Comparison of ENCODE assay signal across 8 mouse cellular contexts in genomic region chr10:60373937-60374578, GRCm38 (mm10). TPM values are rescaled to one million over a fixed set of nuclear protein-coding genes. Genes with fewer than 3 reads are reported as not detected.
A peak's percentile ranks its signal among the peaks of the same experiment; 100 is the strongest.
DNase-seq lines count a peak whose midpoint lies in the region; ATAC-seq and TF ChIP-seq lines count a peak whose summit lies in the region.

No protein-coding gene starts in this region.

- peak overlapping the region; percentile 37 for H3K27ac ChIP-seq in spleen, adult 2 months (ENCODE audit: insufficient read depth, low read length)
- H3K27ac ChIP-seq in heart, embryonic 14.5 days (replicated peaks in 1 of 2; ENCODE audit: control insufficient read depth in 1 of 2, insufficient read depth in 1 of 2, low read depth in 2 of 2, low read length in 2 of 2): peak overlapping the region; percentile 22 to 50; a peak in 3 of 4 replicates
- H3K27ac ChIP-seq in limb, embryonic 12.5 days: 0 out of 2 replicates have a peak overlapping the region, but pooled peaks have one; percentile 14
- H3K27ac ChIP-seq in forebrain, embryonic 11.5 days (ENCODE audit: low read depth, low read length): no peak overlapping the region
- no peak overlapping the region for H3K27ac ChIP-seq in forebrain, embryonic 15.5 days (replicated peaks)

- WGBS in spleen, adult 2 months: 70% methylated on average over 8 of the region's 8 CpGs
- WGBS in heart, embryonic 14.5 days: 48% methylated on average over 8 of the region's 8 CpGs
- WGBS in limb, embryonic 12.5 days: 44% methylated on average over 8 of the region's 8 CpGs
- WGBS in forebrain, embryonic 11.5 days: 60% methylated on average over 8 of the region's 8 CpGs
- 74% methylated on average over 8 of the region's 8 CpGs for WGBS in forebrain, embryonic 15.5 days

- H3K4me1 ChIP-seq in spleen, adult 2 months (ENCODE audit: control insufficient read depth, insufficient read depth, insufficient read length): peaks cover 32% of the 10 kb centered on the region; the same call in 1 of the 2 replicates
- H3K4me1 ChIP-seq in heart, embryonic 14.5 days (ENCODE audit: control insufficient read depth in 2 of 2, insufficient read depth in 2 of 2, low read length in 2 of 2): peaks cover 4 to 6% of the 10 kb centered on the region in 2 experiments; a peak in 2 of 4 replicates
- peaks cover 19% of the 10 kb centered on the region for H3K4me1 ChIP-seq in limb, embryonic 12.5 days (replicated peaks)
- H3K4me1 ChIP-seq in forebrain, embryonic 11.5 days (replicated peaks; ENCODE audit: control insufficient read depth, insufficient read depth, low read length): 0 out of 2 replicates have a peak, but pooled peaks cover 2% of the 10 kb centered on the region
- peaks cover 10% of the 10 kb centered on the region for H3K4me1 ChIP-seq in forebrain, embryonic 15.5 days

- H3K36me3 ChIP-seq in spleen, adult 2 months (ENCODE audit: control insufficient read depth, insufficient read depth, low read length): peaks cover 2% of the 10 kb centered on the region; the same call in 1 of the 2 replicates
- H3K36me3 ChIP-seq in heart, embryonic 14.5 days (ENCODE audit: control insufficient read depth, insufficient read depth, low read length): no peaks in the 10 kb centered on the region
- H3K36me3 ChIP-seq in limb, embryonic 12.5 days: no peaks in the 10 kb centered on the region
- no peaks in the 10 kb centered on the region for H3K36me3 ChIP-seq in forebrain, embryonic 11.5 days (ENCODE audit: control insufficient read depth, insufficient read depth, low read length)
- H3K36me3 ChIP-seq in forebrain, embryonic 15.5 days: no peaks in the 10 kb centered on the region

- no peaks in the 10 kb centered on the region for H3K27me3 ChIP-seq in spleen, adult 2 months (ENCODE audit: control insufficient read depth, insufficient read depth, low read length)
- H3K27me3 ChIP-seq in heart, embryonic 14.5 days (ENCODE audit: control insufficient read depth, insufficient read depth, low read length): no peaks in the 10 kb centered on the region
- no peaks in the 10 kb centered on the region for H3K27me3 ChIP-seq in limb, embryonic 12.5 days
- no peaks in the 10 kb centered on the region for H3K27me3 ChIP-seq in forebrain, embryonic 11.5 days (ENCODE audit: control insufficient read depth, insufficient read depth, low read length)
- H3K27me3 ChIP-seq in forebrain, embryonic 15.5 days: no peaks in the 10 kb centered on the region

- TF ChIP-seq CTCF in spleen, adult 2 months (IDR thresholded peaks at IDR 0.05; ENCODE audit: extremely low read depth, insufficient read depth, insufficient read length, insufficient replicate concordance): no peak

- no peak overlapping the region for H3K9ac ChIP-seq in heart, embryonic 14.5 days (ENCODE audit: low read length)
- H3K9ac ChIP-seq in limb, embryonic 12.5 days (replicated peaks): no peak overlapping the region
- H3K9ac ChIP-seq in forebrain, embryonic 11.5 days (ENCODE audit: low read length): no peak overlapping the region
- no peak overlapping the region for H3K9ac ChIP-seq in forebrain, embryonic 15.5 days (replicated peaks)

- DNase-seq in spleen, adult 2 months (ENCODE audit: low read depth in 1 of 2, low spot score in 2 of 2): no peak
- DNase-seq in spleen, postnatal 14 days (ENCODE audit: low spot score in 2 of 2): no peak
- no peak for DNase-seq in forebrain, embryonic 11.5 days (ENCODE audit: low spot score)
- DNase-seq in left cerebral cortex, postnatal 36 days (ENCODE audit: low spot score in 2 of 2): no peak

- H3K4me2 ChIP-seq in heart, embryonic 14.5 days (ENCODE audit: low read length): no peak overlapping the region
- H3K4me2 ChIP-seq in limb, embryonic 12.5 days: no peak overlapping the region
- H3K4me2 ChIP-seq in forebrain, embryonic 11.5 days (ENCODE audit: low read depth, low read length, severe bottlenecking): no peak overlapping the region
- no peak overlapping the region for H3K4me2 ChIP-seq in forebrain, embryonic 15.5 days (replicated peaks)

- TF ChIP-seq POLR2A in spleen, adult 2 months (IDR thresholded peaks at IDR 0.05; ENCODE audit: low read depth, low read length): no peak

- no peak overlapping the region for H3K4me3 ChIP-seq in spleen, adult 2 months (ENCODE audit: extremely low read depth, insufficient read depth, insufficient read length)
- H3K4me3 ChIP-seq in heart, embryonic 14.5 days (ENCODE audit: control insufficient read depth in 1 of 2, insufficient read depth in 1 of 2, low read depth in 1 of 2, low read length in 2 of 2): no peak overlapping the region
- H3K4me3 ChIP-seq in limb, embryonic 12.5 days (replicated peaks): no peak overlapping the region
- H3K4me3 ChIP-seq in forebrain, embryonic 11.5 days (ENCODE audit: low read depth, low read length): no peak overlapping the region
- no peak overlapping the region for H3K4me3 ChIP-seq in forebrain, embryonic 15.5 days

- peak; percentile 52 for ATAC-seq in heart, embryonic 14.5 days (ENCODE audit: insufficient number of reproducible peaks, insufficient read depth, low FRiP score, low read depth)
- ATAC-seq in limb, embryonic 12.5 days (ENCODE audit: insufficient number of reproducible peaks, insufficient read depth, low FRiP score, low TSS enrichment, low read depth): no peak
- no peak for ATAC-seq in megakaryocyte-erythroid progenitor cell, adult 5-6 weeks (replicated peaks; ENCODE audit: low FRiP score, low TSS enrichment, poor library complexity, severe bottlenecking)
- ATAC-seq in forebrain, embryonic 11.5 days (replicated peaks; ENCODE audit: low FRiP score): no peak
- ATAC-seq in forebrain, embryonic 15.5 days (replicated peaks): no peak

- intact Hi-C loops in left cerebral cortex, postnatal 36 days (cut with DNase I): no loop called here

- no peaks in the 10 kb centered on the region for H3K9me3 ChIP-seq in heart, embryonic 14.5 days (ENCODE audit: control insufficient read depth, low read length)
- H3K9me3 ChIP-seq in limb, embryonic 12.5 days: no peaks in the 10 kb centered on the region
- H3K9me3 ChIP-seq in forebrain, embryonic 11.5 days (ENCODE audit: control insufficient read depth, low read length): no peaks in the 10 kb centered on the region
- H3K9me3 ChIP-seq in forebrain, embryonic 15.5 days: no peaks in the 10 kb centered on the region

RNA-seq across cellular contexts. Expression of gene Gm17455, which starts 25.5 kb away (rescaled TPM):
- polyA plus RNA-seq in spleen, adult 2 months (2012; rRNA removed): 1.3 and 2.3 TPM in 2 replicates
- polyA plus RNA-seq in heart, embryonic 14.5 days (2014; fragmentation: Nextera tagmentation; extraction: Ambion mirVana): not detected in 2 replicates
- 1.6 and 1.8 TPM in 2 replicates for polyA plus RNA-seq in limb, embryonic 12.5 days (2016; fragmentation: Nextera tagmentation; extraction: Ambion mirVana)
- not detected in 2 replicates for total RNA-seq in megakaryocyte-erythroid progenitor cell, adult 5-6 weeks (2014; fragmentation: Nextera tagmentation)
- total RNA-seq in megakaryocyte-erythroid progenitor cell, adult 5-6 weeks (2017): not detected in 2 replicates
- 1.7 and 4.2 TPM in 2 replicates for polyA plus RNA-seq in forebrain, embryonic 11.5 days (2014; fragmentation: Nextera tagmentation; extraction: Ambion mirVana)
- total RNA-seq in left cerebral cortex, postnatal 36 days (2021): not detected
- polyA plus RNA-seq in forebrain, embryonic 15.5 days (2015; fragmentation: Nextera tagmentation; extraction: Ambion mirVana): 4.9 and 6.9 TPM in 2 replicates

RNA-seq across cellular contexts. Expression of gene Vsir, which starts 27.4 kb away (rescaled TPM):
- polyA plus RNA-seq in spleen, adult 2 months (2012; rRNA removed): 155 TPM in 2 replicates
- polyA plus RNA-seq in heart, embryonic 14.5 days (2014; fragmentation: Nextera tagmentation; extraction: Ambion mirVana): 2.3 and 2.7 TPM in 2 replicates
- 1.7 and 1.8 TPM in 2 replicates for polyA plus RNA-seq in limb, embryonic 12.5 days (2016; fragmentation: Nextera tagmentation; extraction: Ambion mirVana)
- total RNA-seq in megakaryocyte-erythroid progenitor cell, adult 5-6 weeks (2014; fragmentation: Nextera tagmentation): 4.1 and 4.7 TPM in 2 replicates
- 3.3 and 4.7 TPM in 2 replicates for total RNA-seq in megakaryocyte-erythroid progenitor cell, adult 5-6 weeks (2017)
- polyA plus RNA-seq in forebrain, embryonic 11.5 days (2014; fragmentation: Nextera tagmentation; extraction: Ambion mirVana): 0.96 and 1.2 TPM in 2 replicates
- total RNA-seq in left cerebral cortex, postnatal 36 days (2021): 10 to 100 TPM; 25.2 to 27.8 TPM
- 1.4 and 2.4 TPM in 2 replicates for polyA plus RNA-seq in forebrain, embryonic 15.5 days (2015; fragmentation: Nextera tagmentation; extraction: Ambion mirVana)

Comparison
In these comparisons a context has a peak if more than half of its experiments do, and no peak if none do; other contexts are left out.
1. H3K27ac ChIP-seq: peak in spleen, adult 2 months (single experiment), heart, embryonic 14.5 days (2 of 2) and limb, embryonic 12.5 days (single experiment); none in forebrain, embryonic 11.5 days (single experiment) and forebrain, embryonic 15.5 days (single experiment).
2. RNA of gene Vsir, which starts 27.4 kb away (polyA plus RNA-seq): 155 TPM in spleen, adult 2 months; 2.3 to 2.7 TPM in heart, embryonic 14.5 days, 1.7 to 1.8 TPM in limb, embryonic 12.5 days, 1.4 to 2.4 TPM in forebrain, embryonic 15.5 days and 0.96 to 1.2 TPM in forebrain, embryonic 11.5 days; every median in the first group is over 10 times any median in the second.